7 mouse cellular contexts compared by ENCODE assay signal in genomic region chr15:97379489-97380304, GRCm38 (mm10).
DNase-seq lines count a peak whose midpoint lies in the region; ATAC-seq and TF ChIP-seq lines count a peak whose summit lies in the region.

No protein-coding gene starts in this region.

- no peak for TF ChIP-seq CTCF in spleen, adult 2 months (IDR thresholded peaks at IDR 0.05; ENCODE audit: extremely low read depth, insufficient read depth, insufficient read length, insufficient replicate concordance)

- ATAC-seq in lung, embryonic 15.5 days (ENCODE audit: borderline replicate concordance, extremely low read depth, low FRiP score, low TSS enrichment) = no peak
- ATAC-seq in intestine, embryonic 15.5 days = peak; percentile 62; the same call in 1 of the 2 replicates

- no peaks in the 10 kb centered on the region for H3K9me3 ChIP-seq in lung, embryonic 15.5 days
- H3K9me3 ChIP-seq in intestine, embryonic 15.5 days = no peaks in the 10 kb centered on the region

- H3K4me1 ChIP-seq in lung, embryonic 15.5 days = peaks cover 23% of the 10 kb centered on the region
- H3K4me1 ChIP-seq in intestine, embryonic 15.5 days (replicated peaks) = peaks cover 7% of the 10 kb centered on the region
- peaks cover under 1% of the 10 kb centered on the region; the same call in 1 of the 2 replicates for H3K4me1 ChIP-seq in spleen, adult 2 months (ENCODE audit: control insufficient read depth, insufficient read depth, insufficient read length)

- H3K27ac ChIP-seq in lung, embryonic 15.5 days = no peak overlapping the region
- no peak overlapping the region for H3K27ac ChIP-seq in intestine, embryonic 15.5 days
- H3K27ac ChIP-seq in spleen, adult 2 months (ENCODE audit: insufficient read depth, low read length) = peak overlapping the region; percentile 40; the same call in 1 of the 2 replicates

- no peak for TF ChIP-seq POLR2A in spleen, adult 2 months (IDR thresholded peaks at IDR 0.05; ENCODE audit: low read depth, low read length)

- H3K4me3 ChIP-seq in lung, embryonic 15.5 days = no peak overlapping the region
- no peak overlapping the region for H3K4me3 ChIP-seq in intestine, embryonic 15.5 days (replicated peaks)
- H3K4me3 ChIP-seq in spleen, adult 2 months (ENCODE audit: extremely low read depth, insufficient read depth, insufficient read length) = 0 out of 2 replicates have a peak overlapping the region, but pooled peaks have one; percentile 19

- no peak overlapping the region for H3K9ac ChIP-seq in lung, embryonic 15.5 days
- no peak overlapping the region for H3K9ac ChIP-seq in intestine, embryonic 15.5 days

- WGBS in lung, embryonic 15.5 days = 56% methylated on average over 11 of the region's 12 CpGs
- 70% methylated on average over 11 of the region's 12 CpGs for WGBS in intestine, embryonic 15.5 days
- 71% methylated on average over 11 of the region's 12 CpGs for WGBS in spleen, adult 2 months

- no peak for DNase-seq in lung, adult 18-20 months
- peak; percentile 45 for DNase-seq in adrenal gland, postnatal 10 days
- no peak for DNase-seq in spleen, adult 2 months (ENCODE audit: low read depth in 1 of 2, low spot score in 2 of 2)
- no peak for DNase-seq in cerebellum, adult 18-20 months
- no peak for DNase-seq in left cerebral cortex, postnatal 25 days (ENCODE audit: low spot score in 2 of 2)

- H3K27me3 ChIP-seq in lung, embryonic 15.5 days = no peaks in the 10 kb centered on the region
- H3K27me3 ChIP-seq in intestine, embryonic 15.5 days (replicated peaks) = no peaks in the 10 kb centered on the region
- H3K27me3 ChIP-seq in spleen, adult 2 months (ENCODE audit: control insufficient read depth, insufficient read depth, low read length) = no peaks in the 10 kb centered on the region

- H3K36me3 ChIP-seq in lung, embryonic 15.5 days = no peaks in the 10 kb centered on the region
- no peaks in the 10 kb centered on the region for H3K36me3 ChIP-seq in intestine, embryonic 15.5 days
- peaks cover 9% of the 10 kb centered on the region; the same call in 1 of the 2 replicates for H3K36me3 ChIP-seq in spleen, adult 2 months (ENCODE audit: control insufficient read depth, insufficient read depth, low read length)

- intact Hi-C loops in left cerebral cortex, postnatal 25 days (cut with DNase I) = no loop called here

- H3K4me2 ChIP-seq in lung, embryonic 15.5 days = peak overlapping the region; percentile 5; the same call in 1 of the 2 replicates
- H3K4me2 ChIP-seq in intestine, embryonic 15.5 days (replicated peaks) = no peak overlapping the region
